Mouse (Mus musculus): ENCODE data around the gene Rdh5. TPM values are rescaled to one million over a fixed set of nuclear protein-coding genes. Genes with fewer than 3 reads are reported as not detected.

Rdh5 gene
- 1 to 10 TPM; 5.9 to 9.7 TPM for total RNA-seq (2021)

GRCm38 (mm10) chr10:128922822-128923012, at the start of gene Rdh5:
Rdh5 (minus strand) TSS chr10:128922888.
- intact Hi-C loops (cut with DNase I) = no loop called here
- no peak for DNase-seq

DNA sequence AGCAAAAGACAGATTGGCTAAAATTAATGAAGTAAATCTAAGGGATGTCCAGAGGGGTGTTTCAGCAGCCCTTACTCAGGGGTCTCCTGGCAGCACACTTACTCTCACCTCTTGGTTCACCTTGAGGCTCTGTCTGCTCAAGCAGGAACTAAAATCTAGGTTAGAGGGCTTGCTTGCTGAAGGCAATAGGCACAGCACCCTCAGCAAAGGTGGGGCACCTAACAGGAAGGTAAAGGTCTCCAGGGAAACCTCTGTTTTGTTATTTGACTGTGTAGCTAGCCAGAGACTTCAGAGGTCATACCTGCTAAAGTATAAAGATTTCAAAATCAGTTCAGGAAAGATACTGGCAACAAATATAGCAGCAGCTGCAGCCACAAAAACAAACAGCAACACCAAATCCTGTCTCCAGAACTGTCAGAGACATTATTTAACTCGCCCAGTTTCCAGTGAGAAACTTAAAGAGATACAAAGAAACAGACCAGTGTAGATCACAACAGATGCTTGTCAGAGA, 48.1 kb upstream of the Rdh5 start:
- intact Hi-C loops (cut with DNase I) = loop anchor here (10.0 kb wide), 1 partner anchor 236 kb away; no protein-coding TSS in a partner anchor

GRCm38 (mm10) chr10:128968341-128968749, 45.7 kb upstream of the Rdh5 start:
- no peak for DNase-seq
- intact Hi-C loops (cut with DNase I) = no loop called here

More for the DNA sequence above, 48.1 kb upstream of the Rdh5 start:
- DNase-seq = no peak

- intact Hi-C loops (cut with DNase I) = no loop called here
- DNase-seq = no peak
These were observed 43.2 kb upstream of the Rdh5 start for GRCm38 (mm10) chr10:128965871-128966270.

DNA sequence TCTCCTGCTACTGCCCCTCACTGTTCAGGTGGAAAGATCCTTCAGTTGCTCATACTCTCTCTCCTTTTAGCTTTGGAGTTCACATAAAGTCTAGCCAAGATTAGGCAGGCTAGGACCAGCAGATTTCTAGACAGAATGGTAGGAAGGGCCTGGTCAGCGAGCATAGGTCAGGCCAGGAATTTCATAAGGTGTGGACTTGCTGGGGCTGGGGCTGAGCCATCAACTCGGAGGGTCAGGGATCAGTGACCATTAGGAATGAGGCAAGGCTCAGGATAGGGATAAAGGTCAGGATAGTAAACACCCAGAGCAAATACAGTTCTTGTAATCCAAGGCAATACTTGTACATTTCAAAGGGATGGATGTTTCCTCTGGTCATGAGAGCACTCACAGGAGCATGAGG, 42.3 kb upstream of the Rdh5 start:
- DNase-seq = no peak
- intact Hi-C loops (cut with DNase I) = no loop called here

GRCm38 (mm10) chr10:128960590-128961584, 38.2 kb upstream of the Rdh5 start, which contains the start of gene Mettl7b:
Mettl7b (minus strand) TSS chr10:128960988.
- intact Hi-C loops (cut with DNase I) = no loop called here

GRCm38 (mm10) chr10:128960142-128960541, 37.5 kb upstream of the Rdh5 start:
- intact Hi-C loops (cut with DNase I) = no loop called here
- DNase-seq = no peak

More at GRCm38 (mm10) chr10:128960590-128961584, 38.2 kb upstream of the Rdh5 start, which contains the start of gene Mettl7b:
- peak; percentile 22 to 33 for DNase-seq

GRCm38 (mm10) chr10:128958340-128958739, 35.7 kb upstream of the Rdh5 start:
- intact Hi-C loops (cut with DNase I) = no loop called here
- DNase-seq = no peak

DNA sequence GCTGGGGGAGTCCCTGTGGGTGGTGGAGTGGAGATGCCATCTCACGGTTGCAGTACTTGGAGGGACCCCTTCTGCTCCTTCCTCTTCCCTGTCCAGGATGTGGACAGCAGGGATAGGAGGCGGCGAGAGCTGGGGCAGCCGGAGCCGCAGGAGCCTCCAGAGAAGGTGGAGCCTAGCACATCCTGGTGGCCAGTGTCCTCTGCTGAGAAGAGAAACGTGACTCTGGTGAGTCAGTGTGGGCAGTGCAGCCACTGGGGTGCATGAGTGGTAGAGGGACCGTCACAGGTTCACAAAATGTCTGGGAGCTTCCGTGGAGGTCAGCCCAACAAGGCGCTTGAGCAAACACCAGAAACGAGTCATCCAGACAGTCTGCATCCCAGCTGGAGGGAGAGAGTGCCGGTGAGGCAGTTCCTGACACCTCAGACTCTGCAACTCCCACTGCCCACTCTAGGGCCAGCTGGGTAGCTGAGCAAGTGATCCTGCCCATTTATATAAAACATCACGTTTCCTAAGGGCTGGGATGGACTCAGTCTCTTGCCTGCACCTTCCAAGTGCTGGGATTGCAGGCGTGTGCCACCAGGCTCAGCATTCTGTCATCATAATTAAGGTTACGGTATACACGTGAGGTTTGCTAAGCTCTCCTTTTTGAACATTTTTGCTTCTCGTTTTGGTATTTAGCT, 27.7 kb upstream of the Rdh5 start:
- intact Hi-C loops (cut with DNase I) = no loop called here
- DNase-seq = no peak

- intact Hi-C loops (cut with DNase I) = no loop called here
- no peak for DNase-seq
These were observed 24.8 kb upstream of the Rdh5 start for GRCm38 (mm10) chr10:128947496-128947895.

- intact Hi-C loops (cut with DNase I) = no loop called here
- peak; percentile 54 to 78 for DNase-seq
These were observed 23.0 kb upstream of the Rdh5 start for GRCm38 (mm10) chr10:128945675-128946074.

GRCm38 (mm10) chr10:128940475-128941061, 17.9 kb upstream of the Rdh5 start:
- DNase-seq = no peak
- intact Hi-C loops (cut with DNase I) = no loop called here

GRCm38 (mm10) chr10:128938974-128939373, 16.3 kb upstream of the Rdh5 start:
- DNase-seq = peak in 1 of 2 experiments; percentile 44
- intact Hi-C loops (cut with DNase I) = no loop called here

DNA sequence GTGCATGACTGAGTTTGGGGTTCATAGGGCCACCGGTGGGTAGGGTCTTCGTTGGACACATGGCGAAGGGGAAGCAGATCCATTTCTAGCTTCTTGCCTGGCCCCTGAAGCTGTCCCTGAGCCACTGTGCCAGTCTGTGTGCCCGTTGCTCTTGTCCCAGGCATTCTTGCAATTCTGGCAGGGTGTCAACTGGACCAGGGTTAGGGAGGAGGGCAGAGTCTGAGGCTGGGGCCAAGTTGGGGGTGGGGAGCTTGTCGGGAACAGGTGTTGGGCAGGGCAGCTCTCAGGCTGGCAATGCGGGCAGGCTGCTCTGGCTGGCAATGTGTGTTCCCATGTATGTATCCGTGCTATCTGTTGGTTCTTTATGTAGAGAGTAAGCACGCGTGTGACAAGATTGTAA, 15.8 kb upstream of the Rdh5 start:
- peak; percentile 93 for DNase-seq
- intact Hi-C loops (cut with DNase I) = no loop called here

GRCm38 (mm10) chr10:128937756-128938390, 15.2 kb upstream of the Rdh5 start:
- intact Hi-C loops (cut with DNase I) = no loop called here
- DNase-seq = peak; percentile 51 to 55

DNA sequence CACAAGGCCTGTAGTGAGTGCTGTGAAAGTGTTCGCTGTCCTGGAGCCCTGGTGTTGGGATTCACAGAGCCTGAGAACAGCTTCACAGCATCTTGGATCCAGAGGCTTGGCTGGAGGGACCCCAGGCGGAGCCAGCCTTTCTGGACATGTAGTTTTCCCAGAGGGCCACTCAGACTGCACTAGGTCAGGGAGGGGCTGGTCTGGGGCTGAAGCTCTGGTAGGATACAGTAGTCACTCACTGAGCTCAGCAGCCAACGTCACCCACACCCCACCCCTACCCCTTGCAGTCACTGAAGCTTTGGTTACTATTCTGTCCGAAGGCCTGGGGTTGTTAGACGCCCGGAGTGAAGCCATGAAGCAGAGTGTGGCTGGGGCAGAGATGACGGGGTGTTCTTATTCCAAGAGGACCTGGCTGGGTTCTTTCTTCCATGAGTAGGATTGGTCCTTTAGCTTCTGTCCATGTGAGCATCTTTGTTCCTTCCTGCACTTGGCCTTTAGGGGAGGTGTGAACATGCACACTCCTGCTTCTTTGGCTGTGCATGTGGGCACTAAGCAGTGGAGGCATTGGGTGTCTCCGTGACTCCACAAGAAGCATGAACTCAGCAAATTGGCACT, 13.2 kb upstream of the Rdh5 start:
- DNase-seq = peak; percentile 63 to 64
- intact Hi-C loops (cut with DNase I) = no loop called here

GRCm38 (mm10) chr10:128934997-128935787, 12.5 kb upstream of the Rdh5 start:
- intact Hi-C loops (cut with DNase I) = no loop called here
- DNase-seq = peak in 1 of 2 experiments; percentile 36

- intact Hi-C loops (cut with DNase I) = no loop called here
- peak in 1 of 2 experiments; percentile 29 for DNase-seq
These were observed 11.5 kb upstream of the Rdh5 start for GRCm38 (mm10) chr10:128933976-128934721.

- intact Hi-C loops (cut with DNase I) = no loop called here
- DNase-seq = peak; percentile 58 to 64
These were observed 10.9 kb upstream of the Rdh5 start, which contains the start of gene Itga7 for GRCm38 (mm10) chr10:128933574-128933973. Itga7 (plus strand) TSS chr10:128933818.

Measured in heart, postnatal 10 days (tissue).